Comparison of ENCODE assay signal across 12 mouse cellular contexts in the genomic region with DNA sequence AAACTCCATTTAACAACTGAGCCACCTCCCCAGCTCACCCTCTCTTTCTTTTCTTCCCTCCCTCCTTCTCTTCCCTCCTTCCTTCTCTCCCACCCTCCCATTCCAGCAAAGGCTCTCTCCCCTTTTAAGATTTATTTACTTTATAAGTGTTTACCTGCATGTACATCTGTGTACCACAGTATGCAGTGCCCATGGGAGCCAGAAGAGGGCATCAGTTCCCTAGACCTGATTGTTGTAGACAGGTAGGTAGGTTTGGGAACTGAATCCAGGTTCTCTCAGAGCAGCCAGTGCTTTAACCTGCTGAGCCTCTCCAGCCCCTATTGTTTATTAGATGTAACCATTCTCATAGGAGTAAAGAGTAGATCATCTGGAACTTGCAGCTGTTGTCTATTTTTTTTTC. TPM values are rescaled to one million over a fixed set of nuclear protein-coding genes. Genes with fewer than 3 reads are reported as not detected.
DNase-seq lines count a peak whose midpoint lies in the region; ATAC-seq lines count a peak whose summit lies in the region.
"Had no signal": no experiment of that assay in that cellular context is flagged by ENCODE, and none has a peak within 500 bp of the region (broad histone marks: within the 10 kb centered on the region; RNA-seq: fewer than 3 reads in every experiment).

No protein-coding gene starts in this region.

- H3K4me3 ChIP-seq in kidney, embryonic 15.5 days (replicated peaks): no peak overlapping the region
- H3K4me3 ChIP-seq: hindbrain, embryonic 12.5 days; liver, embryonic 15.5 days had no signal

- no peaks in the 10 kb centered on the region for H3K36me3 ChIP-seq in kidney, embryonic 15.5 days
- H3K36me3 ChIP-seq: hindbrain, embryonic 12.5 days; liver, embryonic 15.5 days had no signal

- H3K27me3 ChIP-seq in kidney, embryonic 15.5 days: no peaks in the 10 kb centered on the region
- H3K27me3 ChIP-seq: hindbrain, embryonic 12.5 days; liver, embryonic 15.5 days had no signal

- no peaks in the 10 kb centered on the region for H3K4me1 ChIP-seq in kidney, embryonic 15.5 days
- H3K4me1 ChIP-seq: hindbrain, embryonic 12.5 days; liver, embryonic 15.5 days had no signal

- H3K9ac ChIP-seq in kidney, embryonic 15.5 days: no peak overlapping the region
- H3K9ac ChIP-seq: hindbrain, embryonic 12.5 days; liver, embryonic 15.5 days had no signal

- DNase-seq in adrenal gland, postnatal 36 days: peak; percentile 18 to 29
- DNase-seq in adrenal gland, postnatal 14 days: no peak
- peak; percentile 35 for DNase-seq in kidney, postnatal 10 days
- peak; percentile 43 for DNase-seq in A20 (ENCODE audit: low read depth, low spot score)
- DNase-seq in frontal cortex, postnatal 36 days (ENCODE audit: low spot score in 2 of 2): no peak
- DNase-seq in heart, adult 8-10 months (ENCODE audit: low spot score): no peak
- DNase-seq: cerebellum, adult 9-11 months; gastrocnemius, postnatal 25 days had no signal

- H3K9me3 ChIP-seq in kidney, embryonic 15.5 days (replicated peaks): no peaks in the 10 kb centered on the region
- H3K9me3 ChIP-seq: hindbrain, embryonic 12.5 days; liver, embryonic 15.5 days had no signal

- H3K27ac ChIP-seq in kidney, embryonic 15.5 days: no peak overlapping the region
- H3K27ac ChIP-seq: hindbrain, embryonic 12.5 days; liver, embryonic 15.5 days had no signal

- ATAC-seq in kidney, embryonic 15.5 days (replicated peaks; ENCODE audit: low FRiP score): no peak
- 0 out of 2 replicates have a peak, but pooled peaks have one; percentile 60 for ATAC-seq in erythroblast, adult 5-6 weeks (replicated peaks; ENCODE audit: low FRiP score, poor library complexity, severe bottlenecking)

- H3K4me2 ChIP-seq in kidney, embryonic 15.5 days: no peak overlapping the region
- H3K4me2 ChIP-seq: hindbrain, embryonic 12.5 days; liver, embryonic 15.5 days had no signal

RNA-seq across cellular contexts. Expression of a gene that starts 14.4 kb away (rescaled TPM):
- 10 to 100 TPM; 23.2 to 25.4 TPM for total RNA-seq in adrenal gland, postnatal 36 days (2021)
- 16.6 and 16.7 TPM in 2 replicates for total RNA-seq in adrenal gland, postnatal 14 days (2021)
- 9.3 and 10.1 TPM in 2 replicates for polyA plus RNA-seq in kidney, embryonic 15.5 days (2015; fragmentation: Nextera tagmentation; extraction: Ambion mirVana)
- total RNA-seq in erythroblast, adult 5-6 weeks (2015; ENCODE audit: low replicate concordance): 1.7 and 1.9 TPM in 2 replicates
- total RNA-seq in erythroblast, adult 5-6 weeks (2017; ENCODE audit: low replicate concordance): 4.0 and 4.1 TPM in 2 replicates
- 10 to 100 TPM in 1 of 4 experiments, 1 to 10 TPM in 3; 8.9 to 12.0 (median 9.4) TPM for total RNA-seq in heart, adult 8-10 months (2022)

RNA-seq across cellular contexts. Expression of a gene that starts 14.5 kb away (rescaled TPM):
- 10 to 100 TPM; 70.2 to 72.3 TPM for total RNA-seq in adrenal gland, postnatal 36 days (2021)
- total RNA-seq in adrenal gland, postnatal 14 days (2021): 61.0 and 66.2 TPM in 2 replicates
- 28.2 and 30.6 TPM in 2 replicates for polyA plus RNA-seq in kidney, embryonic 15.5 days (2015; fragmentation: Nextera tagmentation; extraction: Ambion mirVana)
- 5.2 and 10.2 TPM in 2 replicates for total RNA-seq in erythroblast, adult 5-6 weeks (2015; ENCODE audit: low replicate concordance)
- 8.9 and 15.8 TPM in 2 replicates for total RNA-seq in erythroblast, adult 5-6 weeks (2017; ENCODE audit: low replicate concordance)
- 10 to 100 TPM; 49.7 to 57.7 (median 54.7) TPM for total RNA-seq in heart, adult 8-10 months (2022)

Comparison
In these comparisons a context has a peak if more than half of its experiments do, and no peak if none do; other contexts are left out.
1. DNase-seq: peak in adrenal gland, postnatal 36 days (2 of 2), kidney, postnatal 10 days (single experiment) and A20 (single experiment); none in adrenal gland, postnatal 14 days (single experiment), frontal cortex, postnatal 36 days (0 of 2) and heart, adult 8-10 months (single experiment).